Mouse (Mus musculus): ENCODE measurements at regions not wholly inside any gene's neighbourhood (a gene's known extent, or its start where the extent isn't known, plus 50 kb on each side); places are given as distances from the start of the nearest gene placed in this dataset.

- TF ChIP-seq CTCF (IDR thresholded peaks at IDR 0.05; ENCODE audit: insufficient read depth, low read length), result no peak
- no peak for TF ChIP-seq POLR2A (IDR thresholded peaks at IDR 0.05; ENCODE audit: borderline replicate concordance, extremely low read depth, low read depth, low read length)
Observed at GRCm38 (mm10) chr2:148599498-148599897, 72.9 kb upstream of the Nxt1 start.

All from lung, adult 2 months (tissue).